Mouse (Mus musculus) heart, embryonic 13.5 days (tissue): ENCODE measurements around the gene Pla2g15. TPM values are rescaled to one million over a fixed set of nuclear protein-coding genes. Genes with fewer than 3 reads are reported as not detected.
A peak's percentile ranks its signal among the peaks of the same experiment; 100 is the strongest.

Experiments
- ATAC-seq: fragments of 200-750 bp; cut with Nextera tagmentation; 2 replicates; pipeline ENCODE4 v1.8.0; 2017; ENCODE audit warnings: moderate TSS enrichment; ENCODE audit not compliant: insufficient number of reproducible peaks, low FRiP score, low TSS enrichment; ENCODE audit errors: extremely low read depth
- H3K27ac ChIP-seq: fragments of 300-500 bp; sonication (generic); replicated peaks from 2 replicates; pipeline ENCODE4 v1.5.1; 2015; ENCODE audit warnings: moderate library complexity, mild to moderate bottlenecking, inconsistent platforms
- H3K27me3 ChIP-seq: fragments of 300-500 bp; sonication (generic); replicated peaks from 2 replicates; pipeline ENCODE4 v1.6.1; 2015; ENCODE audit warnings: mild to moderate bottlenecking, inconsistent platforms
- H3K36me3 ChIP-seq: fragments of 300-500 bp; sonication (generic); 2 replicates; pipeline ENCODE4 v1.6.1; 2015; ENCODE audit warnings: mild to moderate bottlenecking, inconsistent platforms
- H3K4me1 ChIP-seq: fragments of 300-500 bp; sonication (generic); 2 replicates; pipeline ENCODE4 v1.6.1; 2015; ENCODE audit warnings: inconsistent platforms
- H3K4me2 ChIP-seq: fragments of 300-500 bp; sonication (generic); 2 replicates; pipeline ENCODE4 v1.6.1; 2015; ENCODE audit warnings: inconsistent platforms, mild to moderate bottlenecking, moderate library complexity
- H3K4me3 ChIP-seq: fragments of 300-500 bp; sonication (generic); 2 replicates; pipeline ENCODE4 v1.5.1; 2015; ENCODE audit warnings: moderate library complexity, mild to moderate bottlenecking, inconsistent platforms
- H3K9ac ChIP-seq: fragments of 300-500 bp; sonication (generic); 2 replicates; pipeline ENCODE4 v1.6.1; 2015; ENCODE audit warnings: inconsistent platforms, mild to moderate bottlenecking, moderate library complexity
- H3K9me3 ChIP-seq: fragments of 300-500 bp; sonication (generic); 2 replicates; pipeline ENCODE4 v1.6.1; 2016; ENCODE audit warnings: inconsistent platforms
- WGBS: fragments of 180-500 bp; shearing (Covaris S2); methylation state at CpG from one replicate; pipeline ENCODE4 v1.1.7; 2015; ENCODE audit warnings: mixed read lengths; 5-methylcytosine and 5-hydroxymethylcytosine counted together
- polyA plus RNA-seq: library from polyadenylated mRNA; unstranded; fragments of >200 nt; fragmentation: Nextera tagmentation; extraction: Ambion mirVana; gene quantifications from 2 replicates; pipeline ENCODE4 v1.2.1, GENCODE M21; 2015

Pla2g15 gene
- polyA plus RNA-seq, 1 experiment from 2014 or later, result 8.4 TPM

DNA sequence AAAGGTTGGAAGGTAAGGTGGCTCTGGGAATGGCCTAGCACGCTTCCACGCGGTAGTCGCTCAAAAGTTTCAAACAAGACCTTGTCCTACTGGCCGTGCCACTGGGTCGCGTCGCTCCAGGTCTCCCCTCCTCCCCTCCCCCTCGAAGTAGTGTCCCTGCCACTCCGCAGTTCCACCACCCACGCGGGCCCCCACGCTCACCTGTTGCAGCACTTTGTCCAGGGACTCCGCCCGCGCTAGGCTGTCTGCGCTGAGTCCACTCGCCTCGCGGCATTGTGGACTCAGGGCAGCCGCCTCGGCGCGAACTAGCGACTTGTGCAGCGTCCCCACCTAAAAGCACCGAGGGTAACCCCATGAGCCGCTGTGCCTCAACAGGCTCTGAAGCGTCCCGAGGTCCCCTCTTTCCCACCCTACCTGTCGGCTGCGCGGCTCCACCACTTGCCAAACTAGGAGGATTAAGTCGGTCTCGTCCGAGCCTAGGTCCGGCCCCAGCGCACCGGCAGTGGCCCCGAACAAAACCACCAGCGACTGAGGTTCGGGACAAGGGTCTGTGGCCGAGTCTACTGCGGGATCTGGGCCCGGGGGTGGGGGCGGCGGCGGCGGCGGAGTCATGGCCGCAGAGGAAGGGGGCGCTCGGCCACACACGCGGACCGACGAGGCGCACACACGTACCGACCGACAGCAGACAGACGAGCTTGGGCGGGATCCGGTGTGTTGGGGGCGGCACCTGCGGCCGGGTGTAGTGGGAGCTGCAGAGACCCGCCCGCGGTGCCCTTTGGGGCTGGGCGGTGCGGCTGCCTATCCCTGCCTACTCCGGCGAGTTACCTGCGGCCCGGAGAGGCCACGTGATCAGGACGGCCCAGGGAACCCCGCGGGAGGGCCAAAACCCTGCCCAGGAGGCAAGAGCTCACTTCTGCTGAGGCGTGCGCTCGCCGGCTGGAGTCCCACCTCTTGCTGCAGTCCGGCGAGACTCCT is 13.8 kb upstream of the Pla2g15 start, which contains the start of gene Esrp2:
Esrp2 (minus strand) TSS at position 819 of the 975 bp plus-strand sequence.
- peak within 1 kb of the TSS; percentile 97 for H3K4me2 ChIP-seq
- no peak for ATAC-seq
- no peaks in the 10 kb centered on the region for H3K9me3 ChIP-seq
- H3K36me3 ChIP-seq, result peaks cover 15% of the 10 kb centered on the region
- WGBS, result under 1% methylated on average over 78 of the region's 86 CpGs
- peaks cover 53% of the 10 kb centered on the region for H3K27me3 ChIP-seq
- peak within 1 kb of the TSS; percentile 63 for H3K4me3 ChIP-seq
- H3K27ac ChIP-seq, result peak within 1 kb of the TSS; percentile 65
- H3K4me1 ChIP-seq, result peaks cover 38% of the 10 kb centered on the region
- H3K9ac ChIP-seq, result peak within 1 kb of the TSS; percentile 79

DNA sequence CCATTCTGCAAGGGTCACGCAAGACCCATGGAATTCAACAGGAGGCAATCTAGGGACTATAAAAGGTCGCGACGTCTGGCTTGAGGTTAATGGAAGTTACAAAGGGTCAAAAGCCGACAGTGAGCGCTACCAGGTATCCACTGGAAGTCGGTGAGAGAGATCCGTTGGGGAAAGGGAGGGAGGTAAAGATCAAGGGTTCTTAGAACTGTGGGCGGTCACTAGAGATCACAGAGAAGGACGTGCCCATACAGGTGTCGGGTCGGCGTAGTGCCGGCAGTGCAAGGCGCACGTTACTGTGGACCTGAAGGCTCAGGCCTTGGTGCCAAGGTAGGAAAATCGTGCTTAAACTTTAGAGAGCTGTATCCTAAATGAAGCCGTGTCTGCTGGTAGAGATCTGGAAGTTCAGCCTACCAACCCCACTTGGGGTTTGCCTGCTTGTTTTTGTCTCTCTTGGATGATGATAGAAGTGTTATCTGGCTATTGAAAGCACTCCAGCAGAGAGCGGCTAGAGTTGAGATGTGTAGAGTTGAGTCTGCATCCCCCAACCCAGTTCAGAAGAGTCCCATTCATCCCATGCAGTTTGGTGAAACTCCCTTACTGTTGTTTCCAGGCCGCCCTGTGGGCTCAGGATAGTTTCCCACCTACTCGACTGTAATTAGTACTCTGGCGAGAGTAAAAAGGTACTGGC is 12.8 kb upstream of the Pla2g15 start:
- H3K27me3 ChIP-seq, result peaks cover 51% of the 10 kb centered on the region
- 4% methylated on average over 22 of the region's 22 CpGs for WGBS
- ATAC-seq, result no peak
- peaks cover 6% of the 10 kb centered on the region for H3K36me3 ChIP-seq
- peak overlapping the region; percentile 79 for H3K9ac ChIP-seq
- peak overlapping the region; percentile 63 for H3K4me3 ChIP-seq
- H3K9me3 ChIP-seq, result no peaks in the 10 kb centered on the region
- peak overlapping the region; percentile 65 for H3K27ac ChIP-seq
- H3K4me2 ChIP-seq, result peak overlapping the region; percentile 97
- H3K4me1 ChIP-seq, result peaks cover 38% of the 10 kb centered on the region

DNA sequence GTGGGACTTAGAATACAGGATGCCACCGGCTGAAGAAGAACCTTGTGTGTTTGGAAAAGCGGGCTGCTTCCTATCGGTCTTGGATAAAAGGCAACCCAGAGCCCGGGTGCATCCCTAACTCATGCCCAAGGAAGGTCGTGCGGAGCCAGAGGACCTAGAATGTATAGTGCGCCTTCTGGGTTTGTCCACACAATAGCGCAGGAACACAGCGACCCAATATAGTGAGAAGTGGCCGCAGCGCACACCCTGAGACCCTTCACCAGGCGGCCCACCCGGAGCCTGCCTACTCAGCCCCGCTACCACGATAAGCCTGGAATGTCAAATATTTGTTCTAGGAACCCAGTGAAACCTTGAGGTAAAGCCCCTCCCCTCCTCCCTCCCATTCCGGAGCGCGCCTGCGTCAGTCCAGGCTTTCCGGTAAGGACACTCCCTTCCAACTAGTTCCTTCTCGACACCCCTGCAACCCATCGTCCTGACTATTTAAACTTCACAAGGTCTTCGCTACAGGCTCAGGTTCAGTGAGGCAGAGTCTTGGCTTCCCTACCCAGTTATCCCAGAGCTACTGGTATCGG is 12.2 kb upstream of the Pla2g15 start:
- peak overlapping the region; percentile 79 for H3K9ac ChIP-seq
- peak overlapping the region; percentile 97 for H3K4me2 ChIP-seq
- H3K4me1 ChIP-seq, result peaks cover 38% of the 10 kb centered on the region
- H3K4me3 ChIP-seq, result peak overlapping the region; percentile 63
- no peaks in the 10 kb centered on the region for H3K9me3 ChIP-seq
- under 1% methylated on average over 24 of the region's 24 CpGs for WGBS
- H3K27me3 ChIP-seq, result peaks cover 45% of the 10 kb centered on the region
- no peak for ATAC-seq
- H3K36me3 ChIP-seq, result no peaks in the 10 kb centered on the region
- peak overlapping the region; percentile 65 for H3K27ac ChIP-seq

DNA sequence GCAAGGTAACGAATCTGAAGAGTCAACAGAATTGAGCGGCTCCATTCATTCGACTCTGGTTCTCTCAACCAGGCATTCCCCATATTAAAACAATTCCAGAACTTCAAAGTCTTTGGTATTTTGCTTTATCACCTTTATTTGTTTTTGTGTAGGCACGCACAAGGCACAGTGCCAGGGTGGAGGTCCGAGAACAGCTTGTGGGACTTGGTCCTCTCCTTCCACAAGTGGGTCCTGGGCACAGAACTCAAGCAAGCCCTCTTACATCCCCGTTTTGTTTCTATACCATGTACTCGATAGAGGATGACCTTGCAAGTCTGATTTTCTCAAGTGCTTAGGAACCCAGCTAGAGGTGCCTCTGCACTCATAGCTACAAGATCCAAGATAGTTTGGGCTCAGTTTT is 11.6 kb upstream of the Pla2g15 start:
- Histone ChIP-seq H3K9me3 (no peaks in the 10 kb centered on the region), H3K36me3 (no peaks in the 10 kb centered on the region), H3K27me3 (peaks cover 39% of the 10 kb centered on the region), H3K4me3 (peak overlapping the region; percentile 63), H3K4me2 (peak overlapping the region; percentile 97), H3K4me1 (peaks cover 38% of the 10 kb centered on the region), H3K27ac (peak overlapping the region; percentile 65), H3K9ac (peak overlapping the region; percentile 79)
- ATAC-seq, result no peak
- 11% methylated on average over 7 of the region's 7 CpGs for WGBS

DNA sequence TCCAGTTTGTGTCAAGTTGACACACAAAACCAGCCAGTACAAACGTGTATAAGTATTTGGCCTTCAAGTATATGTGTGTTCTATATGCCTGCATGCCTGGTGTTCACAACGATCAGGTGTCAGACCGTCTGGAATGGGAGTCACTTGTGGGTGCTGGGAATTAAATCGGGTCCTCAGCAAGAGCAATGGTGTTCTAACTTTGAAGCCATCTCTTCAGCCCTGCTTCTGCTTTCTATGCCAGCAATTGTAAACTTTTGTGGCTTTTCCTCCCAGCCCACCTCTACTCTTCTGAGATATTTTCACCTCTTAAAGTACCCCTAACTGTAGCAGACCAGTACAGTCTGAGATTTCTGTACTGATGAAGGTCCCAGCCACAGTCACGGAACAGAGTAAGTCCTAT is 10.0 kb upstream of the Pla2g15 start:
- no peak for ATAC-seq
- no peak overlapping the region for H3K4me2 ChIP-seq
- peaks cover 23% of the 10 kb centered on the region for H3K27me3 ChIP-seq
- H3K9ac ChIP-seq, result no peak overlapping the region
- WGBS, result 61% methylated on average over 5 of the region's 5 CpGs
- no peak overlapping the region for H3K27ac ChIP-seq
- H3K9me3 ChIP-seq, result no peaks in the 10 kb centered on the region
- peaks cover 35% of the 10 kb centered on the region for H3K4me1 ChIP-seq
- H3K4me3 ChIP-seq, result no peak overlapping the region
- H3K36me3 ChIP-seq, result no peaks in the 10 kb centered on the region

DNA sequence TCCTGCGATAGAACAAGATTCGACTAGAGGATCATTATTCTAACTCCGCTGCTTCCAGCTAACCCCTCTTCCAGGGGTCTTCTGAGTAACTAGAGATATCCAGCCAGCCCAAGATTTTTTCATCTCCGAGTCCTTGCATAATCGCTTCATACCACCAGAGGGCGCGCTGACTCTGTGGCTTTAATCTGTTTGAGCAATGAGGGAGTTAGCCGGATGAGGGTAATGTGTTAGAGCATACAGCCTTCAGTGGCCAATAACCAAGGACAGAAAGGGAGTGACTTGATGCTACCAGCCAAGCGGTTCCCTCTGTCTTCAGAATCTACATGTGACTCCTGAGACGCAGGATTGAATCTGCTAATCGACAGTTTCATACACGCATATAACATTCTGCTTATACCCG is 9.4 kb upstream of the Pla2g15 start:
- no peak for ATAC-seq
- 15% methylated on average over 13 of the region's 13 CpGs for WGBS

DNA sequence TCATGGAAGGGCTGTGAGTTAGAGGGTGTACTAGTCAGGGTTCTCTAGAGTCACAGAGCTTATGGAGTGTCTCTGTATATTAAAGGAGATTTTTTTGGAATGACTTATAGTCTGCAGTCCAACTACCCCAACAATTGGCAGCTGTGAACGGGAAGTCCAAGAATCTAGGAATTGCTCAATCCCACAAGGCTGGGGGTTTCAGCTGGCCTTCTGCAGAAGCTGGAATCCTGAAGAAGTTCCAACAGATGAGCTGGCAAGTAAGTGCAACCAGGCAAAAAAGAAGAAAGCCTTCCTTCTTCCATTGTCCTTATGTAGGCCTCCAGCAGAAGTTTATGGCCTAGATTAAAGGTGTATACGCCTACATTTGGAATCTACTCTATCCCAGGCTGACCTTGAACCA is 4.9 kb upstream of the Pla2g15 start:
- no peak for ATAC-seq
- 75% methylated on average over 2 of the region's 2 CpGs for WGBS
- H3K9ac ChIP-seq, result no peak overlapping the region

More for the DNA sequence above, 9.4 kb upstream of the Pla2g15 start:
- H3K9ac ChIP-seq, result no peak overlapping the region
- H3K4me2 ChIP-seq, result no peak overlapping the region
- no peak overlapping the region for H3K4me3 ChIP-seq
- H3K4me1 ChIP-seq, result peaks cover 30% of the 10 kb centered on the region
- no peaks in the 10 kb centered on the region for H3K9me3 ChIP-seq
- peaks cover 18% of the 10 kb centered on the region for H3K27me3 ChIP-seq
- H3K36me3 ChIP-seq, result no peaks in the 10 kb centered on the region
- H3K27ac ChIP-seq, result no peak overlapping the region

DNA sequence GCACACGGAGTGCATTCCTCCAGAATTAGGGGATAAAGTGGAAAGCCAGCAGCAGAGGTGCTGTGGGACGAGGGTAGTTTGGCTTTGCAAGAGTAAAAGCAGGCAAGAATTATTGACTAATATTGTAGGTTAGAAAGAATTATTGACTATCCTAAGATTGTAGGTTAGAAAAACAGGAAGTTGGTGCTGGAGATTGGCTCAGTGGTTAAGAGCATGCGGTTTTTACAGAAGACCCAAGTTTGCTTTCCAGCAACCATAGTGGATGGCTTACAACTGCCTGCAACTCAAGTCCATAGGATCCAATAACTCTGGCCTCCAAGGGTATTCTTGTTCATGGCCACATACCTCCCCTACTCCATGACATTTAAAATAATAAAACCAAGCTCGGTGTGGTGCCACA is 4.2 kb upstream of the Pla2g15 start:
- Histone ChIP-seq H3K27ac (no peak overlapping the region), H3K36me3 (no peaks in the 10 kb centered on the region), H3K4me1 (peaks cover 7% of the 10 kb centered on the region), H3K4me2 (no peak overlapping the region), H3K9me3 (no peaks in the 10 kb centered on the region), H3K4me3 (no peak overlapping the region), H3K9ac (no peak overlapping the region), H3K27me3 (no peaks in the 10 kb centered on the region)
- ATAC-seq, result no peak
- 84% methylated on average over 4 of the region's 4 CpGs for WGBS

More for the DNA sequence above, 4.9 kb upstream of the Pla2g15 start:
- H3K27ac ChIP-seq, result no peak overlapping the region
- no peaks in the 10 kb centered on the region for H3K9me3 ChIP-seq
- no peak overlapping the region for H3K4me3 ChIP-seq
- no peaks in the 10 kb centered on the region for H3K36me3 ChIP-seq
- peaks cover 3% of the 10 kb centered on the region; the same call in 1 of the 2 replicates for H3K4me1 ChIP-seq
- H3K4me2 ChIP-seq, result no peak overlapping the region
- H3K27me3 ChIP-seq, result no peaks in the 10 kb centered on the region

DNA sequence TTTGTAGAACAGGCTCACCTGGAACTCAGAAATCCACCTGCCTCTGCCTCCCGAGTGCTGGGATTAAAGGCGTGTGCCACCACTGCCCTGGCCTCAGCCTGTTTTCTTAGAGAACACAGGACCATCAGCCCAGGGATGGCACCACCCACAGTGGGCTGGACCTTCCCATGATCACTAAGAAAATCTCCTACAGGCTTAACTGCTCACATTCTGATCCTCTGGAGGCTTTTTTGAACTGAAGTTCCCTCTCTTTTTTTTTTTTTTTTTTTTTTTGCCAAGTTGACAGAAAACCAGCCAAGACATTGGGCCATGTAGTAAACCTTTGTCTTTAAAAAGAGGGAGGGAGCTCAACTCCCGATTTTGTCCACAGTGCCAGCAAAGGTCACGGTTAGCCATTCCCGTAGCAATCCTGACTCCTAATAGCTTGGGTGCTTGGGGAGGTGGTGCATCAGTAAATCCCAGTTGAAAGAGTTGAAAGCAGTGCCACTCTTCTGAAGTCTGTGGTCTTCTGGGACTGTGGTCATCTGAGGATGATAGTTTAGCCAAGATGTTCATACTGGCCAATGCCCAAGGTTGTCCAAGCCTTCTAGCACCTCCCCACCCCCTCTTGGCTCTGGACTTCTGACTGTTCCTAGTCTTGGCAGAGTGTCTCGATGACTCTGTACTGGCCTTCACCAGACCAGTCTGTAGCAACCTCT is 2.2 kb upstream of the Pla2g15 start:
- 72% methylated on average over 6 of the region's 6 CpGs for WGBS
- no peak overlapping the region for H3K4me2 ChIP-seq
- H3K4me3 ChIP-seq, result no peak overlapping the region
- no peaks in the 10 kb centered on the region for H3K9me3 ChIP-seq
- peaks cover 20% of the 10 kb centered on the region for H3K4me1 ChIP-seq
- H3K36me3 ChIP-seq, result no peaks in the 10 kb centered on the region
- ATAC-seq, result no peak
- no peak overlapping the region for H3K9ac ChIP-seq
- H3K27me3 ChIP-seq, result no peaks in the 10 kb centered on the region
- no peak overlapping the region for H3K27ac ChIP-seq

DNA sequence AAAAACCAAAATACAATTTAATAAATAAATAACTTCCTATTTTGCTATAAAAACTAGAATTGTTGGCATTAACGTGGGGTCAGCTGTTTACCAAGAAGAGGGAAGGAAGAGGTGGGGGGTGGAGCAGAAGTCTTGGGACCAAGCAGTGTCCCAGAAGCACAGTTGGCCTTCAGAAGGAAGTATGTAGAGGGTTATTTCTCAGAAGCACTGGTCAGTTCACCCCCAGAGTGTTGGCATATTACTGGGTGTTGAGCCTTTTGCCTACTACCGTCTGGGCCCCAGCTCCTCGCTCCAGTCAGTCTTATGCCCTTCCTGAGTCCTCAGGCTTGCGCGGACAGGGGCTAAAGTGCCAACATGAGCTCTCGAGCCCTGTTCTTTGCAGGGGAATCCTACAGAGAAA is 1.2 kb upstream of the Pla2g15 start:
- H3K27me3 ChIP-seq, result no peaks in the 10 kb centered on the region
- 0 out of 2 replicates have a peak, but pooled peaks cover under 1% of the 10 kb centered on the region for H3K36me3 ChIP-seq
- H3K4me3 ChIP-seq, result no peak overlapping the region
- H3K4me1 ChIP-seq, result peaks cover 25% of the 10 kb centered on the region
- H3K4me2 ChIP-seq, result no peak overlapping the region
- H3K9ac ChIP-seq, result no peak overlapping the region
- H3K27ac ChIP-seq, result no peak overlapping the region
- ATAC-seq, result no peak
- no peaks in the 10 kb centered on the region for H3K9me3 ChIP-seq
- WGBS, result 80% methylated on average over 6 of the region's 6 CpGs

DNA sequence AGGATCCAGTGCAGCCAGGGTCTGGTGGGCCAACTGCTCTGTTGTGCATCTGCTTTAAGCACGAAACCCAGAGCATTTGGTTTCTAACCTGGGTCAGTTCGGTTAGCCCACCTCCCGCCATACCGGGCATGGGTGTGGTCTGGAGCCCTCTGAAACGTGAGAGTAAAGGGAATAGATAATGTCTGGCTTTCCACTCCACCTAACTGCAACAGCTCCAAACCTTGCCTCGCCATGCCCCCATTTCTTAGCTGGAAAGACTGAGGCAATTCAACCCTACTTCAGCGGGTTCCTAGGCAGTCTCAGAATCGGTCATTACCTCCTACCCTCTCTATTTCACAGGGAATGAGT is 428 bp downstream of the Pla2g15 start:
- ATAC-seq, result no peak
- H3K27ac ChIP-seq, result no peak overlapping the region

More for the DNA sequence above, 428 bp downstream of the Pla2g15 start:
- H3K4me1 ChIP-seq, result peaks cover 25% of the 10 kb centered on the region
- H3K4me2 ChIP-seq, result peak overlapping the region; percentile 86
- no peaks in the 10 kb centered on the region for H3K27me3 ChIP-seq
- H3K4me3 ChIP-seq, result peak overlapping the region; percentile 68
- whole genome bisulfite sequencing, result 17% methylated on average over 8 of the region's 8 CpGs
- H3K36me3 ChIP-seq, result peaks cover 16% of the 10 kb centered on the region
- peak overlapping the region; percentile 80 for H3K9ac ChIP-seq
- H3K9me3 ChIP-seq, result no peaks in the 10 kb centered on the region
